Mouse (Mus musculus) gonadal fat pad, adult 2 months (tissue): Measurements from ENCODE around the gene Ankrd33b. TPM values are rescaled to one million over a fixed set of nuclear protein-coding genes. Genes with fewer than 3 reads are reported as not detected.

Source experiments
- DNase-seq: peaks from one replicate; pipeline ENCODE4 v3.0.0-alpha.2; 2012; ENCODE audit warnings: low read depth
- polyA plus RNA-seq: library from polyadenylated mRNA; depleted of rRNA; stranded (reverse); fragments of >200 nt; gene quantifications from 2 replicates; pipeline ENCODE4 v1.2.3, GENCODE M21; 2012

Ankrd33b gene
- polyA plus RNA-seq, 1 experiment, result 0.45 TPM

DNA sequence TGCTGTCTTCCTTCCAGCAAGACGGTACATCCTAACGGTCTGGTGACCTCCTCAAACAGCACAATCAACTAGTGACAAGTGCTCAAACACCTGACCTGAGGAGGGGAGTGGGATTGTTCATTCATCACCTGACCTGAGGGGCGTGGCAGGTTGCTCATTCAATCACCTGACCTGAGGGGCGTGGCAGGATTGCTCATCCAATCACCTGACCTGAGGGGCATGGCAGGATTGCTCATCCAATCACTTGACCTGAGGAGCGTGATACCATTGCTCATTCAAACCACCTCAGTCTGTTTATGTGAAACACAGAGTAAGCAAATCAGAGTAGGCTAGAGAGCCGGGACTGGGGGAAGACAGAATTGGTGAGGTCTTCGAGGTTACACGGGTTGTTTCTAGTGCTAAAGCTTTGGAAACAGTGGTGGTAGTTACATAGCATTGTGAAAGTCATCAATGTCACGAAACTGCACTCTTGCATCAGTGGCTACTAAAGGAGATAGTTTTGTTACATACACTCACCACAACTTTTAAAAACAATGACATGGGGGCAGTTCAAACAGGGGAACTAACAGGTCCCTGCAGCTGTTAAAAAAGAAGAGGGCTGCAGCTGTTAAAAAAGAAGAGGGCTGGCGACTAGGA, 28.8 kb downstream of the Ankrd33b start:
- no peak for DNase-seq

DNA sequence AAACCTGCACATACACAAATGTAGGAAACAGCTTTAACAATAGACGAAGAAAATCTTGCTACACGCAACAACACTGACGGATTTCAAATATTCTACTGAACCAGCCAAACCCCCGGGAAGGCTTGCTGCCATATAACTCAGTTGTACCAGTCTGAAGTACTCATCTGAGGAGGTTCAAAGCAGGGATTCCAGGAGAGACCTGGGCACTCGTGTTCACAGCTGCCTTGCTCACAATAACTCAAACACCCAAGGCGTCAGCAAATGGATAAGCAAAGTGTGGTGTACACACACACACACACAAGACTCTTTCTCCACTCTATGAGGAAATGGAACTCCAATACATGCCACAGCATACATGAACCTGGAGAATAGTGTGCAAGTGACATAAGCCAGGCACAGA, 29.5 kb downstream of the Ankrd33b start:
- DNase-seq, result no peak

DNA sequence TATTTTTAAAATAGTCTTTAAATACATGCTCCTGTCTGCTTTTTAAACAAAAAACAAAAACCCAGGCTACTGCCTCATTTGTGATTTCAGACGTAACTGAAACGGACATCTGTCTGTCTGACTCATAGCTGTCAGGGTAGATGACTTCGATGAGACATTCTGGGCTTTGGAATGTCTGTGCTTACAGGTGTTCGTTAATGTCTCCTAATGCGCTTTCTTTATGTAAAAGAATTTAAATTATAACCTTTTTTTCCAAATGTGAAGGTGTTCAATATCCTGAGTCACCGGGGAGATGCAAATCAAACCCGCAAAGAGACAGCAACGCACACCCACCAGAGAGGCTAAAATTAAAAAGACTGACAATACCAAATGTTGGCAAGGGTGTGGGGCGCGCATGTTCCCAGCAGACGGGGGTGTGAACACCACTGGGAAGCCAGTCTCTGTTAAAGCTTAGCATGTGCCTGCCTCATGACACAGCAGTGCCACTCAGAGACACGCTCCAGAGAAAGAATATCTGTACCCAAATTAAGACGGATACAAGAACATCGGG, 30.3 kb downstream of the Ankrd33b start:
- no peak for DNase-seq

DNA sequence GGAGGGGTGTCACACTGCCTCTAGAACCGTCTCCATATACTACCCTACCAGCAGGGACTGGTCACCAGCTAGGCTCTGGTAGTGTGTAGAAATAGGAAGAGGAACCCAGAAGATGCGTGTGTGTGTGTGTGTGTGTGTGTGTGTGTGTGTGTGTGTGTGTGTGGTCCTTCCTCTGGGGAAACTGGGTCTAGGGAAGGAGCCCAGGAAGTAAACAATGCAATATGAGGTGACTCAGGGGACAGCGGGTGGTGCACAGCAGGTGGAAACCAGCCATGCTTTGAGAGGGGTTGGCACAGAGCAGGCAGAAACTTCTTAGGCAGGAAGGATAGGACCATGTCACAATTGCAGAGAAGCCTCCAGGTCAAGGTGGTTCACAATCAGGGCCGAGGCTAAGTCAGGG, 30.8 kb downstream of the Ankrd33b start:
- DNase-seq, result no peak

DNA sequence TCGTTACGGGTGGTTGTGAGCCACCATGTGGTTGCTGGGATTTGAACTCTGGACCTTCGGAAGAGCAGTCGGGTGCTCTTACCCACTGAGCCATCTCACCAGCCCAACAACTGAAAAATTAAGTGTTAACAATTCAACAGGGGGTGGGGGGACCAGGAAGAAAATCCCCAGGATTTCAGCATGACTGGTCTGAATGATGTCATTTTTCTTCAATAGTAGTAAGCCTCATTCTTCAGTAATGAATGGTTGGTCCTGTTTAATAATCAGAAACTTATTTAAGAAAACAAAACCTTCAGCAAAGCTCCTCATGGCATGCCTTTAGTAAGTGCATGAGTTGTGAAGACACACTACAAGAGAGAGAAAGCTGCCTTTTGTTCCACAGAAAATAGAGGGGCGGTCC, 32.7 kb downstream of the Ankrd33b start:
- no peak for DNase-seq

DNA sequence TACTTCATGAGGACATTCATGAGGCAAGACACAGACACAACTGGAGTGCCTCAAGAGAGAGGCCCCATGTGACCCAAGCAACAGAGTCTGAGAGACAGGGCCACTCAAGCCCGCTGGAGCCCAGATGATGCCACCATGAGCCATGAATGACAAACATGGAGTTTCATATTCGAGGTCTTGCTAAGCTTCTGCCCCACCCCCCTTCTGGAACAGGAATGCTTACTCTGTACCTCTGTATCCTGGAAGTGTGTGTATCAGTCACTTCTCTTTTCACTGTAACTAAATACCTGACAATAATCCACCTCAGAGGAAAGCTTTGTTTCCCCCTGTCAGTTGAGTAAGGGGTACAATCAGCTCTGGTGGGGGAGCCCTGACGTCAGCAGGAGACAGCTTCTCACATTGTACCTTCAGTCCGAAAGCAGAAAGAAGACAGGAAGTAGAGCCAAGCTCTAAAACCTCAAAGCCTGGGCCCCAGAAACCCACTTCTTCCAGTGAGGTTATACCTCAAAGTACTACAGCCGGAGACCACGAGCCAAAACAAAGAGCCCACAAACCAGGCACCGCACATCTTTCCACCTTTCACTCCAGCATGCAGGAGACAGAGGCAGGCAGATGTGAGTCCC, 34.9 kb downstream of the Ankrd33b start:
- no peak for DNase-seq

DNA sequence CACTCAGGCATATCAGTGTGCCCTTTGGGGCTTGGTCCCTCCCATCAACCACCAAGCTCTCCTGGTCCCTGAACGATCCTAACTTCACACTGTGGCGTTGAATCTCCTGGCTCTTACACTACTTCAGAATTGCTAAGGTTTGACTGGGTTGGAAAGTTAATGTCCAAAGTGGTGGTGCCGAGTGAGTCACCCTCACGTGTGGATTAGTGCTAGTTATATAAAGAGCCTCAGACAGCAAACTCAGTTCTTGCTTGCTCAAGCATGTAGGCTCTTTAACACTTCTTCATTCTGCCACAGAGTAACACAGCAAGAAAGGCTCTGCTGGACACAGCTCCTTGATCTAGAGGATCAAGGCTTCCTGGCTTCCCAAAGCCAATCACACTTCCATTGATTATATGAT, 35.8 kb downstream of the Ankrd33b start:
- no peak for DNase-seq

DNA sequence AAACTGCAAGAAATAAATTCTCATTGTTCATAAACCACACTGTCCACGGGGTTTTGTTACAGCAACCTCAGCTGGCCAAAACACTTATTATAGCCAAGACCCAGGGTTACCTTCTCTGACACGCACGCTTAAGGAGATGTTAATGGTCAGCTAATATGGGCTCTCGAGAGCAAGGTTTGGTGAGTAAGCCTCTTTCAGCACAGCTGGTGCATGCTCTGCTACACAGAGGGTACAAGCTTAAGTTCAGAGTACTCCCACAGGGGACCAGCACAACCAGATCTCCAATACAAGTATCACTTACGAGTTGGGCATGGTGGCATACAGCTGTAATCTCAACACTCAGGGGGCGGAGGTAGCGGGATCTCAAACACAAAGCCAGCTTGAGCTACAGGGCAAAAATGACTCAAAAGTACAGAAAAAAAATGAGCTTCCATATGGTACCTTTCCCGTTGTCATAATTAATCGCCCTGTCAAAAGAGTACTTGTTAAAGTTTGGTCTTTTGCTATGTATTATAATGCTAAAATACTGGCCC, 39.4 kb downstream of the Ankrd33b start:
- no peak for DNase-seq

DNA sequence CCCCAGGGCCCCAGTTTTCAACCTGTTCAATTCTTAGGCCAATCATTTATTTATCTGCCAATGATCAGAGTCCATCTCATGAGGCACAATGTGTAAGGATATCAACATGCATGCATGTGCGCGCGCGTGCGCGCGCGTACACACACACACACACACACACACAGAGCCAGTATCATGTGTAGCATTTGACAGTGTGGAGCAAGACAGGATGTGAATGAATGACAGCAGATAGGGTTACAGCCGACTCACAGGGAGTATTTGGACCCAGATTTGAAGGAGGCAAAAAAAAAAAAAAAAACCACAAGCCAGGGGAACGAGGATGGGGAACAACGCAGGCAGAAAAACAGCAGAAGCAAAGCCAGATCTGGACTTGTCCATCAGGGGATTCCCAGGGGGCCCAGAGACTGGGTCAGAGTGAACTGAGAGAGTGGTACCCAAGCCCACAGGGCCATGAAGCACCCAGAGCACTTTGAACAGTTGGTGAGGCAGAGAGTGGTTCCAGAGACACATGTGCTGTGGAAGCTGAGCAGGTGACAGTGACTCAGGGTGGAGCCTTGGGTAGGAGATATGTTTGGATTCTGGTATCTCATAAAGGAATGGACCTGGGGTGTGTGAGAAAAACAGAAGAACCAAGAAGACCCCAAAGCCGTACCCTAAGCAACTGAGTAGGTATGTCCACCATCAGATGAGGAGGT, 41.7 kb downstream of the Ankrd33b start:
- DNase-seq, result no peak

DNA sequence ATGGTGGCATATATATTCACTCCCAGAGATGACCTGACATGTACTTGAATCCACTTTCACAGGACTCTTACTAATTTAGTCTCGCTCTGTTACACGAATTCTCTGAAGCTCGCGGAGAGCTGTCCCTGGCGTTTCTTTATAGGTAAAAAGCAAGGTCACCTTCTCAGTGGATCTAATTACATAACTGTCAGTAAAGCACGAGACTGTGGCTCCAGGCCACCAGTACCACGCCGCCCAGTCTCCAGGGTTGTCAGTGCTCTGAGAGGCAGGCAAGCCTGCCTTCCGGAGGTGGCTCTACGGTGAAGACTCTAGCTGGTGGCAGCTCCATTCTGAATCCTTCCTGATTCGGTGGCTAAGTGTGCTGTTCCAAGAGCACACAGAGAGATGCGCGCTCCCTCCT, 43.0 kb downstream of the Ankrd33b start:
- DNase-seq, result no peak

DNA sequence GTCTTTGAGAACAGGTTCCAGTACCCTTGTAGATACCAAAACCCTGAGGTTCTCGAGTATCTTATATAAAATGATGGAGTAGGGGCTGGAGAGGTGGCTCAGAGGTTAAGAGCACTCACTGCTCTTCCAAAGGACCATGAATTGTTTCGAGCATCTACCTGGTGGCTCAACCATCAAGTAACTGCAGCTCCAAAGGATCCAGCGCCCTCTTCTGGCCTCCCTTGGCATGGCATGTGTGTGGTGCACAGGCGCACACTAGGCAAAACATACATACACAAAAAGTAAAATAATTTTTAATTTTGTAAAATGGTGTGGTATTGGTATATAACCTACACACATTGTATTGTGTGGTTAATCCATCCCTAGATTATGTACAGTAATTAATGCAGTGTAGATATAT, 43.8 kb downstream of the Ankrd33b start:
- DNase-seq, result no peak

DNA sequence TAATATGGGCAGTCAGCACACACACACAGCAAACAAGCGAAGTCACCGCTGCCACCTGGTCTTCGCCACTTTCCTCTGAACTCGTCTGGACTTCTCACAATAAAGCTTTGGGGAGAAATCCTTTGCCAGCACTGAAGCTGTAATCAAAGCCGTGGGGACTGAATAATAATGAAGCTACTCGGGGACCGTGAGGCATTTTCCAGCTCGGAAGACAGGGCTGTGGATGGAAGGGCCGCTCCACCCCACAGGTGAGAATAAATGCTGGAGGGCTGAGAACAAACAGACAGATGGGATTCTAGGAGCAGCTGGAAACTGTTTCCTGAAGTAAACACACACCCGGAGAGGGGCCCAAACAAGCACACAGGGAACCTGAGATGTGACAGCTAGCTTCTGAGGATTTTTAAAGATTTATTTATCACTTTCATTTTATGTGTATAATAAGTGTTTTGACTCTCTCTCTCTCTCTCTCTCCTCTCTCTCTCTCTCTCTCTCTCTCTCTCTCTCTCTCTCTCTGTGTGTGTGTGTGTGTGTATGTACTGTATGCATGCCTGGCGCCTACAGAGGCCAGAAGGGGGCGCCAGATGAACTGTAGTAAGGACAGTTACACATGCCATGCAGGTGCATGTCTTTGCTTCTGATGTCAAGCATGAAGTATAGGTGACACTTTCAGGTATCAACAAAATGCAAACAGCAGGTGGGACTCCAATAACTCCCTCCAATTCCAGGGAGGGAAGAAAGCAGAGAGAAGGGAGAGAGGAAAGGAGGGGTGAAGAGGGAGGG, 46.7 kb downstream of the Ankrd33b start:
- DNase-seq, result no peak

DNA sequence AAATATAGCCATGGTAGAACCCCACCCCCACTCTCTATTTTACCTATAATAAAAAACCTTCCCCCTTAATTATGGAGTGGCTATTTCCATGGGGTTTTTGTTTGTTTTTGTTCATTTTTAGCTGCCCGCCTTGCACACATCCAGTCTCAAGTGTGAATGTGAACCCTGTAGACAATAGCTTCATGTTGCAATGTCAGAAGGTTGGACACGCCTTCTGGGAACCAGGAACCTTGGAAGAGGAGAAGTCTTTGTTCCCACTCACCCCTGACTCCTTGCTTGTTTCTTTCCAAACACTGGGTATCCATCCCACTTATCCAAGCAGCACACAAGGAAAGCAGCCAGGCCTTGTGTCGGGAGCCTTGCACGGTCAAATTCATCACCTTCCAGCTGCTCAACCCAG, 48.5 kb downstream of the Ankrd33b start:
- DNase-seq, result no peak

DNA sequence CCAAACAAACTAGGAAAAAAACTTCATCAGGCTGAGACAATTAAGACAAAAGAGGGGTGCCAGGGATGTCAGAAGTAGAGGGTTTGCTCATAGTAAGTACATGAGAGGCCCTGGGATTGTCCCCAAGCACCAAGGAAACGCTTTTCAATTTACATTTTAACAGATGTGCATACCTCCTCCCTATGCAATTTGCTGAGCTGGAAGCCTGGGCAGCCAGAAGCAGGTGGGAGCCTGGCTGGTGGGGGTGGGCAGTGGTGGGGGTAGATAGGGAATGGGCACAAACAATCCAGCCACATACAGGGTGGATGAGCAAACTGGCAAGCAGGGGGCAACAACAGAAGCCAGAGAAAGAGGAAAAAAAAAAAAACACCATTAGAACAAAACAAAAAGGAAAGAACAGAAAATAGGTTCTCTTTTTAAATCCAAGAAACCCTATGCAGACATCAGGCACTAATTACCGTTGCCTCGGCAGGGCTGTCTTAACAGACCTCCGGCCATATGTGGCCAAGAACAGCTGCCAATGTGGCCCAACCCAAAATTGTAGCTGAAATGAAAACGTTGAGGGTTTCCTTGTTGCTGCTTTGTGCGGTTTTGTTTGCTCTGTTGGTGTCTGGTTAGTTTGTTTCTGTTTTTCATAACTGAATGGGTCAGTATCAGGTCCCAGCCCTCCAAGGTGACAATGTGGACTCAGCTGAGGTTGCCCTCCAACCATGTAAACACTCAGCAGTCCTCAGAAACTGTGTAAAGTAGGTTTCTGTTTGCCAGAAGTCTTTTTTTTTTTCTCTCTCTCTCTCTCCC, 49.2 kb downstream of the Ankrd33b start:
- DNase-seq, result no peak

DNA sequence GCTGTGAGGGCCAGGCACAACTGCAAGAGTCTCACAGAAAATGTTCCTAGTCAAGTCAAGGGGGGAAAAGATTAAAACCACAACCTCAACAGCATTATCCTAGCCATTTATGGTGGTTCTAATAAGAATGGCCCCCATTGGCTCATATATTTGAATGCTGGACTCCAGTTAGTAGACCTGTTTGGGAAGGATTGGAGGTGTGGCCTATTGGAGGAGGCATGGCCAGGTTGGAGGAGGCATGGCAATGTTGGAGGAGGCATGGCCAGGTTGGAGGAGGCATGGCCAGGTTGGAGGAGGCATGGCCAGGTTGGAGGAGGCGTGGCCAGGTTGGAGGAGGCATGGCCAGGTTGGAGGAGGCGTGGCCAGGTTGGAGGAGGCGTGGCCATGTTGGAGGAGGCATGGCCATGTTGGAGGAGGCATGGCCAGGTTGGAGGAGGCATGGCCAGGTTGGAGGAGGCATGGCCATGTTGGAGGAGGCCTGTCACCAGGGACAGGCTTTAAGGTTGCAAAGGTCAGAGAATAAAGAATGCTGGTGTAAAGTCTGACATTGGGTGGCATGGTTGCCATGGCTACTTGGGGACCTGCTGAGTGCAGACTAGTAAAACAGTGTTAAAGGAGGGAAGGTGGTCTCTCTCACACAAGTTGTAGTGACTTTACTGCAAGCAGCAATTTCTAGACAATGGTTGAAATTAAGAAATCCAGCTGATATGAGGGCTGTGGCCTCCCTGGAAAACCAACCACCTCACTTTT, 50.3 kb downstream of the Ankrd33b start:
- no peak for DNase-seq

DNA sequence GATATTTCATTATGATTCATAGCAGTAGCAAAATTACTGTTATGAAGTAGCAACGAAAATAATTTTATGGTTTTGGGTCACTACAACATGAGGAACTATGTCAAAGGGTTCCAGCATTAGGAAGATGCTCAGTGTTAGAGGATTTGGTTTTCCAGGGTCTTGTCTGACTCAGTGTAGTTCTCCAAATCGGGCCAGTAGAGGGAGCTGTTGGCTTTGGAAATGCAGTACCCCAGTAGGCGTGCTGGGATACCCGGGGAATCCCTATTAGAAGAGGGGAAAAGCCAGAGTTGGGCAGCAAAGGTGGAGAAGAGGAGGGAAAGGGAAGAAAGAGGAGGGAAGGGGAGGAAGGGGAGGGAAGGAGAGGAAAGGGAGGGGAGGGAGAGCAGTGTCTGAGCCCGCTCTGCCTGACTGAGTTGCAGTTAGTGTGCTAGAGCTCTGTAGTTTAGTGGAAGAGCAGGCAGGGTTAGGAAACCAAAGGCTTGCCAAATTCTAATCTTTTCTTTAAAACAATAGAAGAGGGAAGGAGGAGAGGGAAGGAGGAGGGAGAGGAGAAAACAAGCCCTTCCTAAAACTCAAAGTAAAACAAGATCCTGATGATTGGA, 51.8 kb downstream of the Ankrd33b start:
- DNase-seq, result no peak

DNA sequence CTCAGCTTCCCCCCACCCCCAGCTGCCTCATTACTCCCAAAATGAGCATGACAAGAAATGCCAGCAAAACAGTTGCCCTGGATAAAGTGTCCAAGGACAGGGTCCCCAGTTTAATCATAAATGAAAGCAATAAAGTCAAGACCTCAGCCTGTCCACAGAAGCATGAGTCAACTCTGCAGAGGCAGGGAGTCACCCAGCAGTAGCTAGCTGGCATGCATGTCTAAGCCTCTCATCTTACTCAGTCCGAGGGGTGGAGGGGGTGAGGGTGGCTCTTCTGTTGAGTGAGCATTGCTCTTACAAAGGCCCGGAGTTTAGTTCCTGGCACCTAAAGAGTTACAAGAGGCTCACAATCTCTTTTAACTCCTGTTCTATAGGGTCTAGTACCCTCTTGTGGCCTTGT, 55.5 kb downstream of the Ankrd33b start:
- DNase-seq, result no peak

DNA sequence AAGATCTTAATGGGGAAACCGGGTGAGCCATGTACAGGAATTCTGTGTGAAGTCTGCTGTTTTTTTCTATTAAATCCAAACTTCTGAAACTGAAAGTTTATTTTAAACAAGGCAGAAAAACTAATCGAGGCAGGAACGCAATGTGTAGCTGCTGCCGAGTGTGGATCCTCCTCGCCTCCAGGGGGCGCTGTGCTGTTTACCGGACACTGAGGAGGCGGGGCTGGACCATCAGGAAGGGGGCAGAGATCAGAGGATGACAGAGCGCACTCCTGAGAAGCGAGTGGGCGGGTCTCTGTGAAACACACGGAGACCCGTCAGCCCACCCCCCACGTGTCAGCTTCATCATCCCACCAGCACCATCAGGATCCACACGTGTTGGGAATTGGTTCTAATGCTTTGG, 58.0 kb downstream of the Ankrd33b start:
- no peak for DNase-seq

DNA sequence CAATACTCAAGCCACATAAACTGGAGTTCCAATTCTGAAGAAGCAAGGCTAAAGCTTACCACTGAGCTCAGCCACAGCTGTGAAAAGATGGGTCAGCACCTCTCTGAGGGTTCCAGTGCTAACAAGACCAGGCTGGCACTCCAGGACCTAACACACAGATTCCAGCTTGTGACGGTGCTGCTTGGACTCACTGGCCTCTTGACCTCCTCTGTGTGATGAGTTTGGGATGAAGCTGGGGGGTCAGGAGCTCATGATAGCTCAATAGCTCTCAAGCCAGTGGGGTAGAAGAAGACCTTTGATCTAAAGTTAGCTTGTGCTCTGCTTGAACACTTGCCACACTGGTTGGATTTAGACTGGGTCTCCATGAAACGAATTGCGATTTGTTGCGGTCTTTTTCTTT, 60.8 kb downstream of the Ankrd33b start:
- DNase-seq, result no peak

DNA sequence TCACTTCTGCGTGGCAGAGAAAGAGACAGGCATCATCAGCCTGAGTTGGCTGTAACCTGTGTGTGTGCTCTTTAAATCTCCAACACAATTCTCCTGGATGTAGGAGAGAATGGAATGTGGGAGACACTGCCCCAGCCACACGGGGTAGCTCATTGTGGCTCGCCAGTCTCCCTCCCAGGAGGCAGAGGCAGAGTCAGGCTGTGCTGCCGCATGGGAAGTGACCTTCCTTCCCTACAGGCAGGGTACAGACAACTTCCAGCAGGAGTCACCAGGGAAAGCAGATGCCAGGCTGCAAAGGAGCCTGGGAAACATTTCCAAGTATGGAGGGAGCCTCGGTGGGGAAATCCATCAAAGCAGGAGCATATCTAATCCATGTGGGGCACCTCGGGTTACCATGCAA, 62.3 kb downstream of the Ankrd33b start:
- no peak for DNase-seq
